Mouse (Mus musculus) myocyte (in vitro differentiated cells): Measurements from ENCODE around the gene Hist1h2ae. TPM values are rescaled to one million over a fixed set of nuclear protein-coding genes. Genes with fewer than 3 reads are reported as not detected.

Source experiments
- H3K27me3 ChIP-seq: one replicate; pipeline ENCODE4 v1.6.1; 2011; ENCODE audit not compliant: control insufficient read depth, insufficient read depth, insufficient read length
- H3K36me3 ChIP-seq: one replicate; pipeline ENCODE4 v1.6.1; 2011; ENCODE audit not compliant: control insufficient read depth, insufficient read depth
- H3K4me2 ChIP-seq: one replicate; pipeline ENCODE4 v1.6.1; 2011; ENCODE audit warnings: low read depth, control low read depth
- H3K4me3 ChIP-seq: one replicate; pipeline ENCODE4 v1.5.1; 2011; ENCODE audit warnings: mild to moderate bottlenecking, control low read depth, moderate library complexity
- H3K79me2 ChIP-seq: one replicate; pipeline ENCODE4 v1.6.1; 2011; ENCODE audit not compliant: control insufficient read depth, insufficient read depth
- H3ac ChIP-seq: one replicate; pipeline ENCODE4 v1.6.1; 2011; ENCODE audit not compliant: control insufficient read depth, insufficient read length
- CEBPB ChIP-seq: IDR thresholded peaks from 2 replicates; pipeline ENCODE4 v1.6.1; 2011; ENCODE audit warnings: mild to moderate bottlenecking, moderate library complexity; ENCODE audit not compliant: poor library complexity, insufficient read depth, severe bottlenecking
- E2F4 ChIP-seq: IDR thresholded peaks from one replicate; pipeline ENCODE4 v1.6.1; 2011; ENCODE audit warnings: mild to moderate bottlenecking, control low read depth, moderate library complexity; ENCODE audit not compliant: insufficient read depth
- MAX ChIP-seq: IDR thresholded peaks from one replicate; pipeline ENCODE4 v1.6.1; 2011; ENCODE audit warnings: low read depth, mild to moderate bottlenecking, control low read depth
- MYOD1 ChIP-seq, 3 experiments: IDR thresholded peaks; one replicate each; pipeline ENCODE4 v1.6.1; 2011; ENCODE audit warnings: control low read depth in 2 of 3, low read depth in 2 of 3, mild to moderate bottlenecking in 2 of 3, moderate library complexity in 1 of 3; ENCODE audit not compliant: insufficient read length in 2 of 3, control insufficient read depth in 1 of 3
- MYOG ChIP-seq, 3 experiments: IDR thresholded peaks; one replicate each; pipeline ENCODE4 v1.6.1; 2011; ENCODE audit warnings: control low read depth in 2 of 3, low read depth in 2 of 3, mild to moderate bottlenecking in 2 of 3; ENCODE audit not compliant: insufficient read length in 2 of 3, control insufficient read depth in 1 of 3, insufficient read depth in 1 of 3
- POLR2A ChIP-seq: IDR thresholded peaks from one replicate; pipeline ENCODE4 v1.6.1; 2011; ENCODE audit warnings: low read depth, mild to moderate bottlenecking, control low read depth, moderate library complexity; ENCODE audit not compliant: insufficient read length
- POLR2AphosphoS2 ChIP-seq: IDR thresholded peaks from one replicate; pipeline ENCODE4 v1.6.1; 2011; ENCODE audit warnings: low read depth, control low read depth; ENCODE audit not compliant: insufficient read length
- REST ChIP-seq: IDR thresholded peaks from one replicate; pipeline ENCODE4 v1.6.1; 2011; ENCODE audit warnings: mild to moderate bottlenecking, control low read depth, moderate library complexity; ENCODE audit not compliant: insufficient read depth, insufficient read length
- SRF ChIP-seq: IDR thresholded peaks from one replicate; pipeline ENCODE4 v1.6.1; 2011; ENCODE audit warnings: low read depth; ENCODE audit not compliant: control insufficient read depth, insufficient read length
- TCF12 ChIP-seq: IDR thresholded peaks from one replicate; pipeline ENCODE4 v1.6.1; 2011; ENCODE audit warnings: mild to moderate bottlenecking, control low read depth; ENCODE audit not compliant: poor library complexity, insufficient read depth, severe bottlenecking
- TCF3 ChIP-seq: IDR thresholded peaks from one replicate; pipeline ENCODE4 v1.6.1; 2011; ENCODE audit warnings: low read depth, control low read depth; ENCODE audit not compliant: insufficient read length
- USF1 ChIP-seq: IDR thresholded peaks from one replicate; pipeline ENCODE4 v1.6.1; 2011; ENCODE audit warnings: low read depth, mild to moderate bottlenecking, control low read depth, moderate library complexity
- polyA plus RNA-seq: library from polyadenylated mRNA; unstranded; fragments of >200 nt; fragmentation: generic; extraction: Trizol; gene quantifications from one replicate; pipeline ENCODE4 v1.2.1, GENCODE M21; 2012; ENCODE audit warnings: missing spikeins

Hist1h2ae gene
- polyA plus RNA-seq, 1 experiment: 4.5 TPM

- no peaks in the 10 kb centered on the region for H3K36me3 ChIP-seq
- H3K4me2 ChIP-seq: peak overlapping the region; percentile 68
- H3K79me2 ChIP-seq: no peaks in the 10 kb centered on the region
- H3K27me3 ChIP-seq: no peaks in the 10 kb centered on the region
- H3ac ChIP-seq: no peak overlapping the region
- TF ChIP-seq MAX (no peak), MYOD1 (IDR thresholded peaks at IDR 0.05; ENCODE audit: control insufficient read depth in 1 of 3, insufficient read length in 2 of 3, low read depth in 2 of 3) (no peak), MYOG (IDR thresholded peaks at IDR 0.05; ENCODE audit: control insufficient read depth in 1 of 3, insufficient read depth in 1 of 3, insufficient read length in 2 of 3, low read depth in 2 of 3) (no peak)
- peak overlapping the region; percentile 52 for H3K4me3 ChIP-seq
Measured at GRCm38 (mm10) chr13:23556906-23557305, 14.1 kb downstream of the Hist1h2ae start.

- H3K4me3 ChIP-seq: peak overlapping the region; percentile 52
- H3K27me3 ChIP-seq: no peaks in the 10 kb centered on the region
- peak overlapping the region; percentile 96 for H3K4me2 ChIP-seq
- H3K36me3 ChIP-seq: no peaks in the 10 kb centered on the region
- no peak for TF ChIP-seq E2F4
- no peak for TF ChIP-seq USF1
- no peak for TF ChIP-seq REST
- peak; percentile 64 for TF ChIP-seq POLR2AphosphoS2
- TF ChIP-seq CEBPB: no peak
- TF ChIP-seq MYOD1 (IDR thresholded peaks at IDR 0.05; ENCODE audit: control insufficient read depth in 1 of 3, insufficient read length in 2 of 3, low read depth in 2 of 3): no peak
- TF ChIP-seq POLR2A: peak; percentile 50
- TF ChIP-seq TCF3: no peak
- no peak for TF ChIP-seq SRF
- no peak for TF ChIP-seq TCF12
- TF ChIP-seq MAX: peak; percentile 25
- TF ChIP-seq MYOG (IDR thresholded peaks at IDR 0.05; ENCODE audit: control insufficient read depth in 1 of 3, insufficient read depth in 1 of 3, insufficient read length in 2 of 3, low read depth in 2 of 3): no peak
- no peaks in the 10 kb centered on the region for H3K79me2 ChIP-seq
- H3ac ChIP-seq: peak overlapping the region; percentile 9
Measured at GRCm38 (mm10) chr13:23555839-23556416, 15.1 kb downstream of the Hist1h2ae start.

GRCm38 (mm10) chr13:23554925-23555838, 15.8 kb downstream of the Hist1h2ae start:
- TF ChIP-seq USF1 (no peak), MYOG (IDR thresholded peaks at IDR 0.05; ENCODE audit: control insufficient read depth in 1 of 3, insufficient read depth in 1 of 3, insufficient read length in 2 of 3, low read depth in 2 of 3) (peak in 1 of 3 experiments; percentile 1), CEBPB (peak; percentile 26; the same call in 1 of the 2 replicates), POLR2A (peak; percentile 75), POLR2AphosphoS2 (peak; percentile 93), TCF3 (no peak)
- peak overlapping the region; percentile 52 for H3K4me3 ChIP-seq
- H3ac ChIP-seq: peak overlapping the region; percentile 9
- peak overlapping the region; percentile 96 for H3K4me2 ChIP-seq
- H3K79me2 ChIP-seq: no peaks in the 10 kb centered on the region
- no peaks in the 10 kb centered on the region for H3K27me3 ChIP-seq
- no peaks in the 10 kb centered on the region for H3K36me3 ChIP-seq

GRCm38 (mm10) chr13:23554393-23554792, 16.6 kb downstream of the Hist1h2ae start:
- H3K4me2 ChIP-seq: peak overlapping the region; percentile 96

GRCm38 (mm10) chr13:23552962-23553361, 18.1 kb downstream of the Hist1h2ae start, which contains the start of gene Hist1h1d:
Gene Hist1h1d (plus strand): TSS chr13:23553262.
- TF ChIP-seq TCF3 (no peak), POLR2A (no peak), MYOD1 (IDR thresholded peaks at IDR 0.05; ENCODE audit: control insufficient read depth in 1 of 3, insufficient read length in 2 of 3, low read depth in 2 of 3) (no peak), CEBPB (no peak), E2F4 (no peak), MAX (no peak), SRF (no peak), TCF12 (no peak), MYOG (IDR thresholded peaks at IDR 0.05; ENCODE audit: control insufficient read depth in 1 of 3, insufficient read depth in 1 of 3, insufficient read length in 2 of 3, low read depth in 2 of 3) (no peak), USF1 (no peak), REST (no peak), POLR2AphosphoS2 (no peak)
- peak within 1 kb of the TSS; percentile 96 for H3K4me2 ChIP-seq
- no peaks in the 10 kb centered on the region for H3K27me3 ChIP-seq
- no peaks in the 10 kb centered on the region for H3K36me3 ChIP-seq
- no peak within 1 kb of the TSS for H3K4me3 ChIP-seq
- no peak within 1 kb of the TSS for H3ac ChIP-seq
- no peaks in the 10 kb centered on the region for H3K79me2 ChIP-seq

More at GRCm38 (mm10) chr13:23554393-23554792, 16.6 kb downstream of the Hist1h2ae start:
- TF ChIP-seq SRF: no peak
- no peak for TF ChIP-seq TCF3
- no peak for TF ChIP-seq USF1
- Histone ChIP-seq H3K27me3 (no peaks in the 10 kb centered on the region), H3K79me2 (no peaks in the 10 kb centered on the region), H3ac (no peak overlapping the region), H3K4me3 (peak overlapping the region; percentile 52), H3K36me3 (no peaks in the 10 kb centered on the region)
